Mouse (Mus musculus) embryonic facial prominence, embryonic 13.5 days (tissue): ENCODE measurements around the gene Psmd7. TPM values are rescaled to one million over a fixed set of nuclear protein-coding genes. Genes with fewer than 3 reads are reported as not detected.

Experiments used
- ATAC-seq: fragments of 200-750 bp; cut with Nextera tagmentation; 2 replicates; pipeline ENCODE4 v1.8.0; 2017; ENCODE audit warnings: low read depth; ENCODE audit not compliant: insufficient number of reproducible peaks, insufficient read depth, low FRiP score, low TSS enrichment
- H3K27ac ChIP-seq: fragments of 300-500 bp; sonication (generic); 2 replicates; pipeline ENCODE4 v1.5.1; 2015; ENCODE audit warnings: moderate library complexity, mild to moderate bottlenecking, inconsistent platforms
- H3K27me3 ChIP-seq: fragments of 300-500 bp; sonication (generic); 2 replicates; pipeline ENCODE4 v1.6.1; 2015; ENCODE audit warnings: mild to moderate bottlenecking, inconsistent platforms
- H3K36me3 ChIP-seq: fragments of 300-500 bp; sonication (generic); 2 replicates; pipeline ENCODE4 v1.6.1; 2015; ENCODE audit warnings: mild to moderate bottlenecking, inconsistent platforms
- H3K4me1 ChIP-seq: fragments of 300-500 bp; sonication (generic); 2 replicates; pipeline ENCODE4 v1.6.1; 2015; ENCODE audit warnings: inconsistent platforms
- H3K4me2 ChIP-seq: fragments of 300-500 bp; sonication (generic); 2 replicates; pipeline ENCODE4 v1.6.1; 2015; ENCODE audit warnings: moderate library complexity, mild to moderate bottlenecking, inconsistent platforms
- H3K4me3 ChIP-seq: fragments of 300-500 bp; sonication (generic); 2 replicates; pipeline ENCODE4 v1.5.1; 2015; ENCODE audit warnings: mild to moderate bottlenecking, inconsistent platforms
- H3K9ac ChIP-seq: fragments of 300-500 bp; sonication (generic); 2 replicates; pipeline ENCODE4 v1.6.1; 2015; ENCODE audit warnings: mild to moderate bottlenecking, inconsistent platforms
- H3K9me3 ChIP-seq: fragments of 300-500 bp; sonication (generic); 2 replicates; pipeline ENCODE4 v1.6.1; 2016; ENCODE audit warnings: inconsistent platforms
- WGBS: fragments of 180-500 bp; shearing (Covaris S2); methylation state at CpG from one replicate; pipeline ENCODE4 v1.1.7; 2015; ENCODE audit warnings: mixed read lengths; 5-methylcytosine and 5-hydroxymethylcytosine counted together
- microRNA counts: library from miRNA; unstranded; fragments of <30 nt; microRNA quantifications from one replicate; lab custom pipeline; 2016
- microRNA-seq: library from miRNA; unstranded; fragments of <30 nt; microRNA quantifications from one replicate; pipeline ENCODE4, GENCODE M21; 2016
- polyA plus RNA-seq: library from polyadenylated mRNA; unstranded; fragments of >200 nt; fragmentation: Nextera tagmentation; extraction: Ambion mirVana; gene quantifications from 2 replicates; pipeline ENCODE4 v1.2.1, GENCODE M21; 2015

Gene Psmd7
- polyA plus RNA-seq, 1 experiment from 2014 or later, result 325 TPM

DNA sequence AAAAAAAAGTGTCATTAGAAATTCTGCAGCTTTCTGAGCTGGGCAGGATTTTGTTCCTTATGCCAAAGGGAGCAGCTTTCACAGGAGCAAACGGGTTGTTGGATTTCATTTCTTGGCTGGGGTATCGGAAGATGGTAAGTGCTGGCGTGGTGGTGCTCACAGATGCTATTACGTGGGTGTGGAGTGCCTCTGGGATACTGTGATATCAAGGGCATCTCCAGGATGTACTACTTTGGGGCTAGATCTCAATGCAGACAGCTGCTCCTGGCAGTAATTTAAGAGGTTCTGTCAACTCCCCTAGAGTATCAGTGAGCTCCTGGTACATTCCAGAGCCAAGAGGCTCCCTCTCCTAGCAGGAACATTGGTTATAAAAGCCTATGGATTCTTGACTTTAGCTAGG is 42.1 kb downstream of the Psmd7 start:
- peak overlapping the region; percentile 73 for H3K9ac ChIP-seq
- H3K27me3 ChIP-seq, result no peaks in the 10 kb centered on the region
- peaks cover 57% of the 10 kb centered on the region for H3K36me3 ChIP-seq
- H3K4me1 ChIP-seq, result peaks cover 56% of the 10 kb centered on the region
- peak overlapping the region; percentile 57 for H3K4me2 ChIP-seq
- peak overlapping the region; percentile 43 for H3K4me3 ChIP-seq
- H3K9me3 ChIP-seq, result no peaks in the 10 kb centered on the region
- peak overlapping the region; percentile 95 for H3K27ac ChIP-seq
- WGBS, result 74% methylated on average over 4 of the region's 4 CpGs
- ATAC-seq, result no peak

DNA sequence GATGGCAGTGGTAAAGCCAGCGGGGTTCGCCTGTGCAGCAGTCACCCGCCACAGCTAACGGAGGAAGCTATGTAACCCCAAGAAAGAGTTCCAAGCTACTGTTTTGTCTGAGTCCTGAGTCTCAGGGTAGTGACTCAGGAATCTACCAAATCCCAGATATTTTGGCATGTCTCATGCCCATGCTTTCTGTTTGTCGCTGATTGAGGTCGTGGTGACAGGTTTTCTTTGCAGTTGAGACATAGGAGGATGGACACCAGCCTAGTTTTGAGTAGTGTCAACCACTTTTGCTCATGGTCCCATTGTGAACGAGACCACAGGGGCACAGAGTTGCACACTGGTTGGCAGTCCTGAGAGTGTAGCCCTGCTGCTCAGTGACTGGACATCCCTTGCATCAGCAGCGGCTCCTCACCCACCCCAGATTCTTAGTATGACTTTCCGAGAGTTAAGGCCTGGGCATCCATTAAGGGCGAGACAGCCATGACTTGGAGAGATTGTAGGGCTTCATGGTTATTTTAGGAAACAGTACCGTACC is 42.6 kb downstream of the Psmd7 start:
- Histone ChIP-seq H3K27ac (peak overlapping the region; percentile 95), H3K27me3 (no peaks in the 10 kb centered on the region), H3K9ac (peak overlapping the region; percentile 73), H3K4me3 (peak overlapping the region; percentile 43), H3K4me1 (peaks cover 61% of the 10 kb centered on the region), H3K9me3 (no peaks in the 10 kb centered on the region), H3K36me3 (peaks cover 54% of the 10 kb centered on the region), H3K4me2 (peak overlapping the region; percentile 57)
- 81% methylated on average over 11 of the region's 11 CpGs for WGBS
- ATAC-seq, result no peak

DNA sequence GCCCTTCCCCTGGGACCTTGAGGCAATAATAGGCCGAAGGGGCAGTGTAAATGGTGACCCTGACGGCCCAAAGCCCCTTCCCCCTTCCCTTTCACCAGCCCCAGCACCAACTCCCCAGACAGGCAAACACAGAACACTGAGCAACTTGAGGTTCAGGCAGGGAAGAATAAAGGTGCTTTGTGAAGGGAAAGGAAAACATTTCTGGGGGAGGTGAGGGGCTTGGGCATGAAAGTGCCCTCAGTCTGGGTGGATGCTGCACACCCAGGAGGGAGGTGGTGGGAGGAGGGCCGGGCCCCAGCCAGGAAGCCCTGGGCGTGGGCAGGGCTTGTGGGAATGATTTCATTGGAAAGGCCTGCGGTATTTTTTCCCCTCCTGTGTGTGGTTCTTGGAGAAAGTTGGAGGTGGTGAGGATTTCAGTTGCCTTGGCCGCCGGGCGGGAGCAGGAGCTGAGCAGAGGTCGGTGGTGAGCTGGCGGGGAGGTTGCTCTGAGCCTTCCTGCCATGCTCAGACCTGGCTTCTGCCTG is 43.6 kb downstream of the Psmd7 start:
- peak; percentile 69 for ATAC-seq
- WGBS, result 23% methylated on average over 10 of the region's 10 CpGs

DNA sequence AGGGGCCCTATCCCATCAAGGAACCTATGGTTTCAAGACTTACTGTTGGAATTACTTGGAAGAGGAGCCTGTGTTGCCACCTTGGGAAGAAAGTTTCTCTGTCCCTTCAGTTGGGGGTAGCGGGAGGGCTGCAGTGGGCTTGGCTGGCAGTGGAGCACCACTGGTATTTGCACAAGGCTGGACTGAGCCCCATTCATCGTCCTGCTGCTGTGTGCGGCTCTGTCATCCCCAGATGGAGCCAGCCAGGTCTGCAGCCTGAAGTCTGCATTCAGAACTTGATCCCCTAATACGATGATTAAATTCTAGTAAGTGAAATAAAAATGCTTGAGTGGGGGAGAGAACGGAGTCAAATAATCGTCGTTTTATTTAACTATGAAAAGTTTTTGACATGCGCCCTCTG is 44.1 kb downstream of the Psmd7 start:
- Histone ChIP-seq H3K4me3 (no peak overlapping the region), H3K27me3 (no peaks in the 10 kb centered on the region), H3K27ac (peak overlapping the region; percentile 95), H3K4me1 (peaks cover 65% of the 10 kb centered on the region), H3K9ac (peak overlapping the region; percentile 73; the same call in 1 of the 2 replicates), H3K9me3 (no peaks in the 10 kb centered on the region), H3K4me2 (peak overlapping the region; percentile 57), H3K36me3 (peaks cover 43% of the 10 kb centered on the region)
- peak; percentile 48; the same call in 1 of the 2 replicates for ATAC-seq
- WGBS, result 39% methylated on average over 8 of the region's 8 CpGs

More for the DNA sequence above, 43.6 kb downstream of the Psmd7 start:
- Histone ChIP-seq H3K4me3 (peak overlapping the region; percentile 43), H3K4me2 (peak overlapping the region; percentile 57), H3K27me3 (no peaks in the 10 kb centered on the region), H3K36me3 (peaks cover 48% of the 10 kb centered on the region), H3K9ac (peak overlapping the region; percentile 73), H3K9me3 (no peaks in the 10 kb centered on the region), H3K27ac (peak overlapping the region; percentile 95), H3K4me1 (peaks cover 65% of the 10 kb centered on the region)

DNA sequence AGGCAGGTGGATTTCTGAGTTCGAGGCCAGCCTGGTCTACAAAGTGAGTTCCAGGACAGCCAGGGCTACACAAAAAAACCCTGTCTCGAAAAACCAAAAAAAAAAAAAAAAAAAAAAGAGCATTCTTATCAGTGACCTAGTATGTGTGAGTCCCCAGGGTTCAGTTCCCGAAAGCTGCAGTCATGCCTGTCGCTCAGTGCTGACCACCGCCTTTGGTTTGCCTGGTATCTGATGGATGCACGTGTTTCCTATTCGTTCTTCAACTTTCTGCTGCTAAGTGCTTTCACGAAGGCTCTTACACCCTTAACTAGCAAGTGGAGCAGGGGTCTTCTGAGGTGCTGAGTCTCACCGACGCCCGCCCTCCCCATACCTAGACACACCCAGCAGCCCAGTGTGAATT is 44.5 kb downstream of the Psmd7 start:
- ATAC-seq, result no peak
- no peak overlapping the region for H3K9ac ChIP-seq
- peaks cover 39% of the 10 kb centered on the region for H3K36me3 ChIP-seq
- WGBS, result 88% methylated on average over 10 of the region's 11 CpGs
- no peaks in the 10 kb centered on the region for H3K27me3 ChIP-seq
- H3K4me3 ChIP-seq, result no peak overlapping the region
- peaks cover 65% of the 10 kb centered on the region for H3K4me1 ChIP-seq
- H3K4me2 ChIP-seq, result 0 out of 2 replicates have a peak overlapping the region, but pooled peaks have one; percentile 57
- no peaks in the 10 kb centered on the region for H3K9me3 ChIP-seq
- peak overlapping the region; percentile 95 for H3K27ac ChIP-seq

DNA sequence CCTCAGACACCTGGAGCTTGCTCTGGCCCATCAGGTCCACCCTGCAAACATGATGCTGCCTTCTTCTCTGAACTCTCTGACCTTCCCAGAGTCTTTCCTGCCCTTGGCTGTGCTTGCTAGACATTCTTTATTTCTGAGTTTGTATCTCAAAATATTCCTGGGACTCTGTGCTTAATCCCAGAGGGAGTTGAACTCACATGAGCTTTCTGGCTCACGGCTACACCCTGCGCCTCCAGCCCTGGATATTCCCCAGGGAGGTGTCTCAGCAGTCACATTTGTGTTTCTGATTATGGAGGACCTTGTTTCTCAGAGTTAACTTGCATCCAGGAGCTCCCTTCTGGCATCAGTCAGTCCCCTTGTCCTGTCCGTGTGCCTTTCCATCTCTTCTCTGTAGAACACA is 46.1 kb downstream of the Psmd7 start:
- Histone ChIP-seq H3K36me3 (peaks cover 34% of the 10 kb centered on the region), H3K4me3 (no peak overlapping the region), H3K9me3 (no peaks in the 10 kb centered on the region), H3K4me2 (no peak overlapping the region), H3K27me3 (no peaks in the 10 kb centered on the region), H3K4me1 (peaks cover 59% of the 10 kb centered on the region), H3K9ac (no peak overlapping the region), H3K27ac (peak overlapping the region; percentile 81)
- 75% methylated on average over 3 of the region's 3 CpGs for WGBS
- no peak for ATAC-seq

DNA sequence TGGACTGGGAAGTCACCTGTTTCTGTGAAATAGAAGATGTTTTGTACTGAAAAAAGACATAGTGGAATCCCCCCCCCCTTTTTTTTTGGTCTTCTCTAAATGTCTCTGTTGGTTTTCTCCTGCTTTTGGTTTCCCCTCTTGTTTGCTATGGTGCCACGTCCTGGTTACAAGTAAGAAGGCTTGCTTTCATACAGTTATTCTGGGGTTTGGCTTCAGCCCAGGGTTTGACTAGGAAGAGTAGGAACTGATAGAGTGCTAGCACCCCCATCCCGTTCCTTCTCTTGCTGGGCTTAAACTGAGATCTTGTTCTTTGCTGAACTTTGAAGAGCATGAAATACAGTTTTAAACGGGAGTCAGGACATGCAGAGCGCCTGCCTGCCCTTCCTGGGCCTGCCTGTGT is 46.9 kb downstream of the Psmd7 start:
- Histone ChIP-seq H3K36me3 (peaks cover 29% of the 10 kb centered on the region), H3K4me3 (no peak overlapping the region), H3K9ac (no peak overlapping the region; the same call in 1 of the 2 replicates), H3K4me2 (no peak overlapping the region), H3K4me1 (peaks cover 51% of the 10 kb centered on the region), H3K9me3 (no peaks in the 10 kb centered on the region), H3K27me3 (no peaks in the 10 kb centered on the region), H3K27ac (peak overlapping the region; percentile 81)
- 80% methylated on average over 4 of the region's 4 CpGs for WGBS
- no peak for ATAC-seq

DNA sequence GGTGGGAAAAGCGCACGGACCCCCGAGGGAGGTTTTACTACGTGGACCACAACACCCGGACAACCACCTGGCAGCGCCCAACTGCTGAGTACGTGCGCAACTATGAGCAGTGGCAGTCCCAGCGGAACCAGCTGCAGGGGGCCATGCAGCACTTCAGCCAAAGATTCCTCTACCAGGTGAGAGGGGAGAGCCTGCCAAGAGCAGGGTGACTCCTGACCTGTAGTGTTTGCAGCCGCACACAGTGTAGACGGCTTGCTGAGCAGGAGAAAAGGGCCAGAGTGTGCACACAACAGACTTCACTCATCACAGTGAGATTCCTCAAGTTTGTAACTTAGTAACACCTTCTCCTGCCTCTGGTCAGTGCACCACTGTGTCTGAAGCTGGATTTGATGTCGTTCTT is 47.6 kb downstream of the Psmd7 start:
- Histone ChIP-seq H3K4me3 (no peak overlapping the region), H3K27me3 (no peaks in the 10 kb centered on the region), H3K4me1 (peaks cover 45% of the 10 kb centered on the region), H3K4me2 (no peak overlapping the region), H3K36me3 (peaks cover 29% of the 10 kb centered on the region), H3K27ac (peak overlapping the region; percentile 81), H3K9ac (no peak overlapping the region), H3K9me3 (no peaks in the 10 kb centered on the region)
- no peak for ATAC-seq
- 88% methylated on average over 12 of the region's 12 CpGs for WGBS

DNA sequence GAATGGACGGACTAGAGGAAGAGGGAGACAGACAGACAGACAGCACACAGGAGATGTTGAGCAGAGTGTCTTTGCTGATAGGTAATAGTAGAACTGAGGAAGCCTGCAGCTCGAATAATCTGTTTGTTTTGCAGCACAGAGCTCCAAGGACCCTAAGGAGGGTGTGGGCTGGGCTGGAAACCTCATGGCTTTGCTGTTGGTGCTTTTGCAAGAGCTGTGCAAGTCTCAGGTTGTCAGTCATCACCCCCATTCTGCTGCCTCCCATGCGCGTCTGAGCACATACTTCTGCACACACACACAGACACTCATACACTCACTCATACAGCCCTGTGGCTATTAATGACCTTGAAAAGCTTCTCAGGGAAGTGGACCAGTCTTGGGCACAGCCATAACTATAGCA is 50.8 kb downstream of the Psmd7 start:
- H3K9ac ChIP-seq, result no peak overlapping the region
- H3K4me2 ChIP-seq, result no peak overlapping the region
- H3K4me3 ChIP-seq, result no peak overlapping the region
- no peak overlapping the region for H3K27ac ChIP-seq
- peaks cover 27% of the 10 kb centered on the region; the same call in 1 of the 2 replicates for H3K4me1 ChIP-seq
- H3K36me3 ChIP-seq, result peaks cover 48% of the 10 kb centered on the region
- ATAC-seq, result no peak
- H3K9me3 ChIP-seq, result no peaks in the 10 kb centered on the region
- no peaks in the 10 kb centered on the region for H3K27me3 ChIP-seq
- 74% methylated on average over 4 of the region's 4 CpGs for WGBS

MicroRNAs encoded within 50 kb of the gene (microRNA counts, 519-probe panel; counts per million panel counts)
- microRNA mmu-miR-140 (lab: Ali Mortazavi, UCI), result 4,746 counts per million, percentile 94 among the panel's probes with 10 or more counts

Small RNA genes within 50 kb of the gene (microRNA-seq; reads per million reads assigned to microRNA genes)
- 24,235 reads per million, percentile 97 among the genes with 10 or more reads in this experiment for gene Mir140

Other genes with a start within 250 kb of the Psmd7 start
- gene Nqo1, start 185.3 kb downstream of the Psmd7 start, polyA plus RNA-seq, result 21.8 and 25.0 TPM in 2 replicates
- gene Nob1, start 163.4 kb downstream of the Psmd7 start, polyA plus RNA-seq, result 96.8 and 106 TPM in 2 replicates
- 158 and 211 TPM in 2 replicates for gene Wwp2, start 152.1 kb downstream of the Psmd7 start, polyA plus RNA-seq